Mouse (Mus musculus) limb, embryonic 11.5 days (tissue): Measurements from ENCODE around the gene Blvra. TPM values are rescaled to one million over a fixed set of nuclear protein-coding genes. Genes with fewer than 3 reads are reported as not detected.

Experiments used
- microRNA-seq: library from miRNA; unstranded; fragments of <30 nt; microRNA quantifications from one replicate; pipeline ENCODE4, GENCODE M21; 2016
- polyA plus RNA-seq: library from polyadenylated mRNA; unstranded; fragments of >200 nt; fragmentation: Nextera tagmentation; extraction: Ambion mirVana; gene quantifications from 2 replicates; pipeline ENCODE4 v1.2.1, GENCODE M21; 2014

The Blvra gene
- polyA plus RNA-seq, 1 experiment from 2014 or later, result 33.6 TPM

Small RNA genes lying within 50 kb of the gene (microRNA-seq; reads per million reads assigned to microRNA genes)
- not detected for gene Gm24081

Other genes starting within 250 kb of the Blvra start
- gene Trpm7, start 194.4 kb upstream of the Blvra start, polyA plus RNA-seq, result 52.7 and 57.8 TPM in 2 replicates
- 37.6 and 39.5 TPM in 2 replicates for gene Sppl2a, start 137.4 kb upstream of the Blvra start, polyA plus RNA-seq
- 7.6 and 9.6 TPM in 2 replicates for gene Ap4e1, start 61.9 kb upstream of the Blvra start, polyA plus RNA-seq
- 130 and 144 TPM in 2 replicates for gene Ncaph, start 63.3 kb downstream of the Blvra start, polyA plus RNA-seq
- 17.5 and 19.6 TPM in 2 replicates for gene Itpripl1, start 72.8 kb downstream of the Blvra start, polyA plus RNA-seq
- 1.9 and 2.1 TPM in 2 replicates for gene 1810024B03Rik, start 137.6 kb downstream of the Blvra start, polyA plus RNA-seq
- 100 and 120 TPM in 2 replicates for gene Snrnp200, start 137.7 kb downstream of the Blvra start, polyA plus RNA-seq
- 61.2 and 62.8 TPM in 2 replicates for gene Ciao1, start 177.2 kb downstream of the Blvra start, polyA plus RNA-seq
- 17.0 and 20.8 TPM in 2 replicates for gene Tmem127, start 177.2 kb downstream of the Blvra start, polyA plus RNA-seq
- 77.8 and 83.2 TPM in 2 replicates for gene Stard7, start 199.6 kb downstream of the Blvra start, polyA plus RNA-seq